Mouse (Mus musculus) kidney, postnatal 0 days (tissue): ENCODE data around the gene Ip6k1. TPM values are rescaled to one million over a fixed set of nuclear protein-coding genes. Genes with fewer than 3 reads are reported as not detected.

Source experiments
- ATAC-seq: fragments of 200-750 bp; cut with Nextera tagmentation; replicated peaks from 2 replicates; pipeline ENCODE4 v1.8.0; 2017; ENCODE audit warnings: low read depth, moderate number of reproducible peaks, moderate TSS enrichment, moderate library complexity; ENCODE audit not compliant: low FRiP score
- DNase-seq: peaks from one replicate; pipeline ENCODE4 v3.0.0-alpha.2; 2016; ENCODE audit warnings: low spot score
- H3K27ac ChIP-seq: fragments of 300-500 bp; sonication (generic); 2 replicates; pipeline ENCODE4 v1.5.1; 2014; ENCODE audit warnings: mild to moderate bottlenecking
- H3K27me3 ChIP-seq: fragments of 300-500 bp; sonication (generic); 2 replicates; pipeline ENCODE4 v1.6.1; 2014; ENCODE audit warnings: low read length, mixed read lengths; ENCODE audit not compliant: insufficient read depth
- H3K36me3 ChIP-seq: fragments of 300-500 bp; sonication (generic); 2 replicates; pipeline ENCODE4 v1.6.1; 2014; ENCODE audit warnings: low read length, mixed read lengths; ENCODE audit not compliant: insufficient read depth
- H3K4me1 ChIP-seq: fragments of 300-500 bp; sonication (generic); replicated peaks from 2 replicates; pipeline ENCODE4 v1.6.1; 2014; ENCODE audit warnings: antibody characterized with exemption, low read length, mixed read lengths; ENCODE audit not compliant: insufficient read depth
- H3K4me2 ChIP-seq: fragments of 300-500 bp; sonication (generic); 2 replicates; pipeline ENCODE4 v1.6.1; 2014; ENCODE audit warnings: mild to moderate bottlenecking, low read length, moderate library complexity, mixed read lengths
- H3K4me3 ChIP-seq: fragments of 300-500 bp; sonication (generic); replicated peaks from 2 replicates; pipeline ENCODE4 v1.5.1; 2014; ENCODE audit warnings: low read depth, low read length
- H3K9ac ChIP-seq: fragments of 300-500 bp; sonication (generic); 2 replicates; pipeline ENCODE4 v1.6.1; 2014; ENCODE audit warnings: low read depth, low read length
- H3K9me3 ChIP-seq: fragments of 300-500 bp; sonication (generic); replicated peaks from 2 replicates; pipeline ENCODE4 v1.6.1; 2016; ENCODE audit warnings: low read length, inconsistent platforms, mixed read lengths
- CTCF ChIP-seq: IDR thresholded peaks from 2 replicates; pipeline ENCODE4 v1.5.1; 2016; ENCODE audit warnings: antibody characterized with exemption, low read depth, mild to moderate bottlenecking, moderate library complexity
- WGBS: fragments of 180-500 bp; shearing (Covaris S2); extraction: QIAGEN DNeasy Blood & Tissue Kit; methylation state at CpG from one replicate; pipeline ENCODE4 v1.1.7; 2014; 5-methylcytosine and 5-hydroxymethylcytosine counted together
- polyA plus RNA-seq: library from polyadenylated mRNA; unstranded; fragments of >200 nt; fragmentation: Nextera tagmentation; extraction: Ambion mirVana; gene quantifications from 2 replicates; pipeline ENCODE4 v1.2.1, GENCODE M21; 2015

Ip6k1 gene
- polyA plus RNA-seq, 1 experiment from 2014 or later, result 46.9 TPM

GRCm38 (mm10) chr9:108053665-108054225 is 51.4 kb downstream of the Ip6k1 start:
- H3K4me2 ChIP-seq, result no peak overlapping the region
- H3K36me3 ChIP-seq, result peaks cover 39% of the 10 kb centered on the region
- no peak overlapping the region; the same call in 1 of the 2 replicates for H3K27ac ChIP-seq

GRCm38 (mm10) chr9:108054331-108055040 is 52.2 kb downstream of the Ip6k1 start:
- no peak overlapping the region for H3K27ac ChIP-seq
- no peak for TF ChIP-seq CTCF
- WGBS, result 90% methylated on average over 22 of the region's 22 CpGs
- no peaks in the 10 kb centered on the region for H3K9me3 ChIP-seq
- ATAC-seq (no peak), DNase-seq (no peak)
- peaks cover 46% of the 10 kb centered on the region for H3K36me3 ChIP-seq
- no peak overlapping the region for H3K4me2 ChIP-seq
- peaks cover 8% of the 10 kb centered on the region; the same call in 1 of the 2 replicates for H3K4me1 ChIP-seq
- H3K9ac ChIP-seq, result no peak overlapping the region
- H3K27me3 ChIP-seq, result no peaks in the 10 kb centered on the region
- no peak overlapping the region for H3K4me3 ChIP-seq

More at GRCm38 (mm10) chr9:108053665-108054225, 51.4 kb downstream of the Ip6k1 start:
- no peak overlapping the region for H3K9ac ChIP-seq
- peaks cover 9% of the 10 kb centered on the region; the same call in 1 of the 2 replicates for H3K4me1 ChIP-seq
- WGBS, result 90% methylated on average over 15 of the region's 15 CpGs
- DNase-seq (no peak), ATAC-seq (no peak)
- no peaks in the 10 kb centered on the region for H3K27me3 ChIP-seq
- H3K4me3 ChIP-seq, result no peak overlapping the region
- no peak for TF ChIP-seq CTCF
- no peaks in the 10 kb centered on the region for H3K9me3 ChIP-seq

- peaks cover 3% of the 10 kb centered on the region; the same call in 1 of the 2 replicates for H3K4me1 ChIP-seq
- peaks cover 47% of the 10 kb centered on the region for H3K36me3 ChIP-seq
- WGBS, result 94% methylated on average over 1 of the region's 1 CpGs
- H3K9ac ChIP-seq, result no peak overlapping the region
- no peaks in the 10 kb centered on the region for H3K9me3 ChIP-seq
- no peaks in the 10 kb centered on the region for H3K27me3 ChIP-seq
- no peak for DNase-seq
- no peak overlapping the region for H3K4me2 ChIP-seq
- H3K4me3 ChIP-seq, result no peak overlapping the region
- no peak for ATAC-seq
- TF ChIP-seq CTCF, result no peak
- H3K27ac ChIP-seq, result no peak overlapping the region
Measured at GRCm38 (mm10) chr9:108055061-108055460, 52.8 kb downstream of the Ip6k1 start.

GRCm38 (mm10) chr9:108055661-108056237 is 53.4 kb downstream of the Ip6k1 start:
- ATAC-seq, result no peak

GRCm38 (mm10) chr9:108056361-108057261 is 54.3 kb downstream of the Ip6k1 start:
- no peak overlapping the region for H3K9ac ChIP-seq
- peaks cover 45% of the 10 kb centered on the region for H3K36me3 ChIP-seq
- H3K27ac ChIP-seq, result no peak overlapping the region
- H3K9me3 ChIP-seq, result no peaks in the 10 kb centered on the region
- no peak overlapping the region for H3K4me2 ChIP-seq
- ATAC-seq (no peak), DNase-seq (no peak)
- no peak for TF ChIP-seq CTCF
- 75% methylated on average over 28 of the region's 28 CpGs for WGBS
- peaks cover 3% of the 10 kb centered on the region; the same call in 1 of the 2 replicates for H3K4me1 ChIP-seq
- no peak overlapping the region for H3K4me3 ChIP-seq
- no peaks in the 10 kb centered on the region for H3K27me3 ChIP-seq

More at GRCm38 (mm10) chr9:108055661-108056237, 53.4 kb downstream of the Ip6k1 start:
- 83% methylated on average over 6 of the region's 6 CpGs for WGBS
- Histone ChIP-seq H3K9me3 (no peaks in the 10 kb centered on the region), H3K9ac (no peak overlapping the region), H3K4me3 (no peak overlapping the region), H3K27me3 (no peaks in the 10 kb centered on the region), H3K36me3 (peaks cover 47% of the 10 kb centered on the region), H3K27ac (no peak overlapping the region), H3K4me2 (no peak overlapping the region), H3K4me1 (peaks cover 3% of the 10 kb centered on the region; the same call in 1 of the 2 replicates)
- DNase-seq, result no peak
- TF ChIP-seq CTCF, result no peak

GRCm38 (mm10) chr9:108057262-108057562 is 54.9 kb downstream of the Ip6k1 start:
- Histone ChIP-seq H3K4me1 (peaks cover 3% of the 10 kb centered on the region; the same call in 1 of the 2 replicates), H3K27me3 (no peaks in the 10 kb centered on the region), H3K9me3 (no peaks in the 10 kb centered on the region), H3K27ac (no peak overlapping the region), H3K36me3 (peaks cover 44% of the 10 kb centered on the region), H3K9ac (no peak overlapping the region), H3K4me2 (no peak overlapping the region), H3K4me3 (no peak overlapping the region)
- ATAC-seq, result no peak
- DNase-seq, result no peak
- no peak for TF ChIP-seq CTCF
- 87% methylated on average over 5 of the region's 5 CpGs for WGBS
